Mouse (Mus musculus) left cerebral cortex, adult 9 months (tissue): ENCODE measurements around the gene Ppt2.

Experiments used
- DNase-seq, 2 experiments: peaks; one replicate each; pipeline ENCODE4 v3.0.0; 2022; ENCODE audit warnings: low spot score in 2 of 2

The Ppt2 gene

GRCm38 (mm10) chr17:34627943-34628643 lies at the start of gene Ppt2:
Gene Ppt2, minus strand, starts transcription at chr17:34628510.
- no peak for DNase-seq

GRCm38 (mm10) chr17:34676671-34677070 lies 48.4 kb upstream of the Ppt2 start:
- DNase-seq: no peak

DNA sequence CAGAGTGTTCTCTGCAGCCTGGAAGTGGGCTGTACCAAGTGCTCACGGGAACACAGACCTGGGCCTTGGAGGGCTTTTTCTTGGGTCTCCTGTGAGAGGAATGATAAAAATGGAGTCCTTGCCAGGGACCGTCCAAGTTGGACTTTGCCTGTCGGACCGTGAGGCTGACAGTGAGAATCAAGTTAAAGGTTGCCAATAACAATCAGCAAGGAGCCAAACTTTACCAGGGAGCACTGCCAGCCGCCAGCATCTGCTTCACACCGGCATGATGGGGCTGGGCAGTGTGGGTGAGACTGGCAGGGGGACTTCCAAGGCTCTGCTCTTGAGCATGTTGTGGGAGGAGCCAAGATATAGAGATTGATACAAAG lies 47.8 kb upstream of the Ppt2 start:
- no peak for DNase-seq

- no peak for DNase-seq
These were observed 47.1 kb upstream of the Ppt2 start for GRCm38 (mm10) chr17:34675205-34676092.

DNA sequence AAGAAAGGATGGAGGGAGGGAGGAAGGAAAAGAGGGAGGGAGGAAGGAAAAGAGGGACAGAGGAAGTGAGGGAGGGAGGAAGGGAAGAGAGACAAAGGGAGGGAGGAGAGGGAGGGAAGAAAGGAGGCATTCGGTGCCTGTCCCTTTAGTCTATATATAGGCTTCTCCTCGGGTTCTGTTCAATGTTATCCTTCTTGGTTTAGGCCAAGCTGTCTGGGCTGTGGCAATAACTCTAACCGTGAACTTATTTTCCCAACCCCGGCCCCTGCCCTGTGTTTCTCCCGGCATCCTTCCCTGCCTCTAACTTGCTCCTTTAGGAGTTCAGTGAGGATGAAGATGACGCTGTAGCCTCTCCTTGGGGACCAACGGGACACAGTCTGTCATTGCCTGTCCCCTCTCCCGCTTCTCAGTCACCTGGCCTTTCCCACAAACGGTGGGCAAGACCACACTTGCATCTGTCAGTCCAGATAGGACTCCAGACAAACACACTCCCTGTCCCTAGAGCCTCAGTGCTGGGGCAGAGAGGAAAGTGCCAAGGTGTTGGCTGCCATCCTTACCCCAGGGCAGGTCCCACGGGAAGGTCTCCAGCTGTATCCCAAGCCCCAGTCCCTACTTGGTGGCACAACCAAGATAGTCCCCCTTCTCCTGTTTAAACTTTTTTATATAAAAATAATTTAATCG lies 46.4 kb upstream of the Ppt2 start:
- no peak for DNase-seq

- DNase-seq: no peak
These were observed 44.8 kb upstream of the Ppt2 start for GRCm38 (mm10) chr17:34673139-34673538.

- no peak for DNase-seq
These were observed 44.0 kb upstream of the Ppt2 start for GRCm38 (mm10) chr17:34672246-34672792.

GRCm38 (mm10) chr17:34671151-34672066 lies 43.1 kb upstream of the Ppt2 start:
- no peak for DNase-seq

GRCm38 (mm10) chr17:34670235-34670634 lies 41.9 kb upstream of the Ppt2 start, which contains the start of gene Tnxb:
Gene Tnxb, plus strand, starts transcription at chr17:34670535.
- no peak for DNase-seq

GRCm38 (mm10) chr17:34664472-34664871 lies 36.2 kb upstream of the Ppt2 start:
- DNase-seq: no peak

DNA sequence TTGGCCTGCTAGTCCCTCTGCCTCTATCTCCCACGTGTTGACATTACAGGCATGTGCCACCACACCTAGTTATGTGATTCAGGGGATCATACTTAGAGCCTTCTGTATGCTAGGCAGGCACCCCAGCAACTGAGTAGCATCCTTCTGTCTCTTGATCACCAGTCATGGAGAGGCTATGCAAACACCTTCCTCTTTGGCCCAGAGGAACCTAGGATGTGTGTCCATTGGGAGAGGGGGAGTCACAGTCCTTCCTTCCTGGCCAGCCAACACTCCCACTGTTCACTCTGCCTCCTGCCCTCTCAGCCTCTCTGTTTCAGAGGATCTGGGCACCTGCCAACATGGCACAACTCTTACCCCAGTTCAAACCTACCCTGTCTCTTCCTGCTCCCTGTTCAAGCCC lies 35.2 kb upstream of the Ppt2 start:
- no peak for DNase-seq

GRCm38 (mm10) chr17:34662978-34663377 lies 34.7 kb upstream of the Ppt2 start:
- DNase-seq: no peak

GRCm38 (mm10) chr17:34662468-34662867 lies 34.2 kb upstream of the Ppt2 start:
- no peak for DNase-seq

DNA sequence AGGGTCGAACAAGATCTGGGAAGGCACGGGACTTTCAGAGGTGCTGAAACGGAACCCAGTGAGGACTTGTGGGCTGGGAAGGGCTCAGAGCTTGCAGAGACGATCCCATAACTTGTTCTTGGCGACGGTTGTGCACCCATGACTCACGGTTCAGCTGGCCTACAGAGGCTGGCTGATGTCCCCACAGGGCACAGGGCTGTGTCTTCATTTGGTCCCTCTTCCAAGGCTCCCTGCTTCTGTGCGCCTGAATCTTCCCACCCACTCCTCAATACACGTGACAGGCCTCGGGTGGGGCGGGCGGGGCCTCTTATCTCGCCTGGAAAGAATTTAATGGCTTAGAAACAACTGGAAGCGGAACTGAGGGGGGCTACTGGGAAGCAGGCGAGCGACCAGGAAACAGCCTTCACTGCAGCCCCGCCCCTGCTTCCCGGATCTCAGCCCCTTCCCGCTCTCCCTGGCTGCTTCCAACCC lies 32.8 kb upstream of the Ppt2 start:
- no peak for DNase-seq

DNA sequence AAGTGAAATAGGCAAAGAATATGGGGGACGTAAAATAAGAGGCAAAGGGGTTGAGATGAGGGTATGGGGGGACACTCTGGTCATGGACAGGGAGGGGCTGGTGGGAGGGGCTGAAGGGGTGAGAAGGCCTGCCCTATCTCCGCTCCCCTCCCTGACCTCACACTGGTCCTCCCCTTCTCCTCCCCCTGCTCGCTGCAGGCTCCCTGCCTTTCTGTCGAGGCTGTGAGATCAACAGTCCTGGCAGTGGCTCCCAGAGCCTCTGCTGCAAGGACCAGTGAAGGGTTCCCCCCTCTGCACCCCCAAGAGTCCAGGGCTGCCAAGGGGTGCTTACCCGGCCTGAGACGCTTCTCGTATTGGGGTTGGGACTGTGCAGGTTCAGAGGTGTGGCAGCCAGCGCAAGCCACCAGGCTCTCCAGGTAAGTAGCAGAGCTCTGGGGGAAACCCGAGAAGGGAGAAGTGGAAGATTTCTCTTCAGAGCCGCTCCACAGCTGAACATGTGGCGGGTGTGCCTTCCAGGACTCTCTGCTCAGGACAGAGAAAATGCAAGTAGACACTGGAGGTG lies 32.0 kb upstream of the Ppt2 start:
- no peak for DNase-seq

DNA sequence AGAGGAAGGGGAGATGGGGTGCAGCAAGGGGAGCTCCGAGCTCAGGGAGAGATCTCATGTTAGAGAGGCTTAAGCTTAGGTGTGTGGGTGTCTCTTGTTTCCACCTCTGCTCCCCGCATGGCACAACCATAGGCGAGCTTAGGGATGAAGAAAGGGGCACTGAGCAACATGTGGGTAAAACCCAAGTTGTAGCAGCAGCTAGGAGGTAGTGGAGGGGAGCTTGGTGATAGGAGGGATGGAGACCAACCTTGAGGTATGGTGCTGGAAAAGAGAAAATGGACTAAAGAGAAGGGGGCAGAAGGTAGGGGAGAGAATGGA lies 31.5 kb upstream of the Ppt2 start:
- no peak for DNase-seq

GRCm38 (mm10) chr17:34659181-34659896 lies 31.0 kb upstream of the Ppt2 start:
- DNase-seq: no peak

DNA sequence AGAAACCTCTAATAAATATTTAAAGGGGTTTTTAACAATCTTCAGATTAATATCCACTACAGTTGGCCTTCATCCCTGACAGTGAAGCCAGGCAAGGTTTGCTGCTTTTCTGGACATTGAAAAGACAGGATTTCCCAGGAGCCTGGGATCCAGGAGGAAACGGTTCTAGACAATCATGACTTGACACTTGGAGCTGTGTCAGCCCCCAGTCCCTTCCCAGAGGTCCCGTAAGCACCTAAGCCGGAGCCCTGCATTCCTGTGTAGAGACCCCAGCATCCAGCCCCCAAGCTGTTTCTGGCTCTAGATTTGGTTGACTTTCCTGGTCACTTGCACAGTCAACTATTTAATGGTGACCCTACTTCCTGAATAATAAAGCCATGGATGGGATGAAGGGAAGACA lies 30.3 kb upstream of the Ppt2 start:
- DNase-seq: no peak

- DNase-seq: no peak
These were observed 29.8 kb upstream of the Ppt2 start for GRCm38 (mm10) chr17:34658145-34658544.

DNA sequence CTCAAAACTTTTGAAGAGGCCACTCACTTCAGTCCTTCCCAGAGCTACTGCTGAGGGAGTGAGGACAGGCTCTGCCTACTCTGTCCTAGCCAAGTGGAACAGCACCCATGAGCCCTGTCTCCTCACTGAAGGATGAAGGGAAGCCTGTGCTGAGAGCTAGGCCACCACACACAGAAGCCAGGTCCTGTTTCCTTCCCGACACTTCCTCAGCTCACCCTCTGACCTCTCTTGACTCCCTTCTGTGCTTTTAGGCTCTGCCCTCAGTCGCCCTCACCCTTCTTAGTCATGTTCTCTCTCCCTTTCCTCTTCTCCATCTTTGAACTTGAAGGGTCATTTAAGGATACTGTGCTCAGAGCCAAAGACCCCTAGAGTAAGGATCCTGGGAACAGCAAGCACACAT lies 29.0 kb upstream of the Ppt2 start:
- DNase-seq: no peak
